Mouse (Mus musculus) left cerebral cortex, adult 18-20 months (tissue): Measurements from ENCODE around the gene Eif3i. TPM values are rescaled to one million over a fixed set of nuclear protein-coding genes. Genes with fewer than 3 reads are reported as not detected.

Experiments
- DNase-seq, 2 experiments: peaks; one replicate each; pipeline ENCODE4 v3.0.0; 2021 to 2022; ENCODE audit warnings: low spot score in 2 of 2, mixed read lengths in 1 of 2
- total RNA-seq, 2 experiments: library from RNA; stranded (reverse); gene quantifications; 2 replicates each; pipeline ENCODE4 v1.2.3; 2021

Eif3i gene
- total RNA-seq, 2 experiments from 2014 or later, result 124 to 128 TPM

DNA sequence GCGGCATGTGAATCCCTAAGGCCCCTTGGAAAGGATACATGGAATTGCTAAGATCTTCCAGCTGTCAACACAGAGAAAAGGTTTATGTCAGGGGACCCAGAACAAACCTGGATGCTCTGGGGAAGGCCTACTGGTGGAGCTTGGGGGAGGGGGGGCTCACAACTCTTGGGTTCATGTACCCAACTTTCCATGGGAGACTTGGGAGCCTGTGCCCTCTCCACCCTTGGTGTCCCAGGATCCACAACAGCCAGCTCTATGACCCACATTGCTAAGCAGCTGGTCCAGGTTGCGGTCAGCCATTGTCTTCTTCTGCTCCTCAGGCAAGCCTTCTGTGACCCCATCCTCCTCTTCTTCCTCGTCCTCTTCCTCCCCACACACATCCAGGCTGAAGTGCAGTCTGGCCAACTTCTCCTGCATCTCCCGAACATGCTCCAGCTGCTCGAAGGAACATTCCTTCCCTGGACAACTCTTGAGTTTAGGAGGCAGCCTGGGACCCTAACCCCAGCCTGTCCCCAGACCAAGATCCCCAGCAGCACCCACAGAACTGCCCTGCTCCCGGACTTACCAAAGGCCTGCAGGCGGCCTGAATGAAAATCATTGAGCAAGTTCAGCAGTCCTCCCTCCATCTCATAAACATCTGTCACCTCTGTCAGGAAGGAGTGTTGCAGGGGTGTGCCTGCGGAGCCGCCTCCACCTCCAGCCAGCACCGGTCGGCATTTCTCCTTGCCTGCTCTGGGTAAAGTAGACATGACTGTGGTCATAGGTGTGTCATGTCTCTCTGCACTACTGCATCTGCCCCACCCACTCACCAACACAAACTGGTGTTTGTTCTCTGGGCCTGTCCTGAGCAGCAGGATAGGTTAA lies 20.2 kb upstream of the Eif3i start:
- no peak for DNase-seq

DNA sequence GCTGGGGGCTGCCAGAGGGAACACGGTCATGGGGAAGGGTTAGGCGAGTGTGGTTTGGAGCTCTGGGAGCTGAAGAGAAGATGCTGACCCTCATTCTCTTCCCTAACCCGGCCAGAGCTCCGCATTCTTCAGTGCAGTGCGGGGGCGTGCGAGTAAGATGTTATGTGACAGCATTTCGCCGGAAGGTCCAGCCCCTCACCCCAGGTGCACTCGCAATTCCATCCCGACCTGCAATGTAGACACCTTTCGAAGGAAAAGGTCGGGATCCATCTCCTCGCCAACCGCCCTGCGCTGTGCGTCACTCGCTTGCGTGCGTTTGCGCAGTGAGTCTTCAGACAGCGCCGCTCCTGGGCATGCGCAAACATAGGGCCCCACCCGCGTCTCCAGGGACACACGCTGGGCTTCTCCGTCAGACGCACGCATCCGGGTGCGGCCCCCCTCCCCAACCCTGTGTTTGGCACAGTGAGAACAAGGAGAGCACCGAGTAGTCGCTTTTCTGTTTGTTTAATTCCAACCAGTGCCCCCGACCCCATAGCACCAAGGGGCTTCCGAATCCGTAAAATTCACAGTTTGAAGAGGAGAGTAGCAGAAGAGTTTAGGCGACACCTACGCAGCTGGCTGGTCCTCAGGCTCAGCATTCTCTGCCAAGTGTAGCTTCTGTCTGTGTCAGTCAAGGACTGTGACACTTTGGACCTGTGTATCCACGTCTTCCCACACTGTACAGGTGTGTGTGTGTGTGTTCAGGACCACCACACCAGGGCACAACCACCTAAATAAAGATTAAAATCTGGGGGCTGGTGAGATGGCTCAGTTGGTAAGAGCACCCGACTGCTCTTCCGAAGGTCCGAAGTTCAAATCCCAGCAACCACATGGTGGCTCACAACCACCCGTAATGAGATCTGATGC lies 18.6 kb upstream of the Eif3i start, which contains the start of gene Iqcc:
Iqcc (minus strand) TSS at position 314 of the 906 bp plus-strand sequence.
- DNase-seq, result peak; percentile 96 to 97

DNA sequence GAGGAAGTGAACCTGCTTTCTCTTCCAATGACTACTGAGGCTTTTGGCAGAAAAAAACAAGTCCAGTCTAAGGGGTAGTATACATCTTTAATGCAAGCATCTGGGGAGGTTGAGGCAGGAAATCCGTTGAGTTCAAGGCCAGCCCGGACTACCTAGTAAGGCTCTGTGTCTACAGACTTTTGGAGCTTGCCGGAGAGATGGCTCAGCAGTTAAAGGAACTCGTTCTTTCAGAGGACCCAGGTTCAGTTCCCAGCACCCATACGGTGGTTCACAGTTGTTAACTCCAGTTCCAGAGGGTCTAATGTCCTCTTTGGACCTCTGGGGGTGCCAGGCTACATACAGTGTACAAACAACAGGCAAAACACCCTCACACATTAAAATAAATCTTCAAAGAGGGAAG lies 17.6 kb upstream of the Eif3i start:
- DNase-seq, result no peak

DNA sequence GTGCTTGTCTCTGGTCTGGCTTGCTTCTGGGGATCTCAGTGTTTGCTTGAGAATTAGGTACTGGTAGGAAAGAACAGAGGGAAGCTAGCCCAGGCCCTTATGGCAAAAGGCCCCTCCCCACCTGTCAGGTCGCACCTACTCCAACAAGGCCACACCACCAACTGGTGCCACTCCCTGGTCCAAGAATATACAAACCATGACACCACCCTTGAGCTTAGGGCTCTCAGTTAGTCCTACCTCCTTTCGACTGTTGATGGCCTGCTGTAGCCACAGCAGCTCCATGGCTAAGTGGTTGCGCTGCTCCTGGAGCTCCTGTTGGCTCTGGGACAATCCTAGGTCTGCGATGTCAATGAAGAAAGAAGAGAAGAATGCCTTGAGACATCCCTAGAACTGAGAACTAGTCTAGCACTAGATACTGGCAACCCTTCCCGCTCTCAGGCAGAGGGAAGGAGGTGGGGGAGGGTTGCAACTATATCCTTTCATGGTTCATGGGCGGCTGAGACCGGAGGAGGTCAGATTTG lies 16.7 kb upstream of the Eif3i start:
- no peak for DNase-seq

DNA sequence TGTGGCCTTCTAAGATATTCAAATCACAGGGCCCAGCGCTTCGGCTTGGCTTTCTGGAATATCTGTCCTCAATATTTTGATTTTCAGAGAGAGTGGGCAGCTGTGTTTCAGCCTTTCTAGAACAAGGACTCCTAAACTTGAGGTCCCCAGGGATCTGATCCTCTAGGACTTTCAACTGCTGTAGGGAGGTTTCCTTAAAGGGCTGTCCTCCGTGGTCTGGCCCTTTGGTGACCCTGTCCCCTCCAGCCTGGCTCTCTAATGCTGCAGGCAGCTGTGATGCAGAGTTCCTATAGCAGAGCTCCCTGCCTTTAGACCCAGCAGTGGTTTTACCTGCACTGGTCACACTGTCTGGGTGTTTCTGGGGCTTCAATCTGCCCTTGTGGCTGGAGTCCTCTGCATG lies 16.2 kb upstream of the Eif3i start:
- no peak for DNase-seq

DNA sequence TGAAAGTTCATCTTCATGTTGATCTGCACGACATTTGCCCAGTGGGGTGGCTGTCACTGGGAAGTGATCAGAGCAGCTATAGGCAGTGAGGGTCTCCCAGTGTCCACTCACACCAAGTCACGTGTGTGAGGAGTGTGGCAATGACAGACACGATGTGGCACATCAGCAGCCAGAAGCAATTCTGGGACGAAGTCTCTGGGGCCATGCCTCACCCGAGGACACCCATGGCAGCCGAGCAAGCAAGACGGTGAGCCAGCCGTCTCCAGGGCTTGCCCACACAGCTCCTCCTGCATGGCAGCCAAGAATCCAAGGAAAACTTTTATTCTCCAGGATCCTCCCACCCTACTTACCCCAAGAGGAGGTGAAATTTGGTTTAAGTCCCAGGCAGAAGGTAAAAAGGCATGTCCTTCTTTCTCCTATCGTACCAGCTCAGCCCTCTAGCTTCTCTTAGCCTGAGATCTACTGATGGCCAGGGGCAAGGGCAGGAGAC lies 15.4 kb upstream of the Eif3i start:
- no peak for DNase-seq

GRCm38 (mm10) chr4:129614093-129614492 lies 13.6 kb upstream of the Eif3i start, which contains the start of gene Dcdc2b:
Dcdc2b (minus strand) TSS chr4:129614257.
- DNase-seq, result no peak

- DNase-seq, result no peak
Observed at GRCm38 (mm10) chr4:129610472-129610871, 10.0 kb upstream of the Eif3i start.

- DNase-seq, result no peak
Observed at GRCm38 (mm10) chr4:129610026-129610425, 9.6 kb upstream of the Eif3i start.

GRCm38 (mm10) chr4:129609139-129609631 lies 8.7 kb upstream of the Eif3i start:
- DNase-seq, result no peak

DNA sequence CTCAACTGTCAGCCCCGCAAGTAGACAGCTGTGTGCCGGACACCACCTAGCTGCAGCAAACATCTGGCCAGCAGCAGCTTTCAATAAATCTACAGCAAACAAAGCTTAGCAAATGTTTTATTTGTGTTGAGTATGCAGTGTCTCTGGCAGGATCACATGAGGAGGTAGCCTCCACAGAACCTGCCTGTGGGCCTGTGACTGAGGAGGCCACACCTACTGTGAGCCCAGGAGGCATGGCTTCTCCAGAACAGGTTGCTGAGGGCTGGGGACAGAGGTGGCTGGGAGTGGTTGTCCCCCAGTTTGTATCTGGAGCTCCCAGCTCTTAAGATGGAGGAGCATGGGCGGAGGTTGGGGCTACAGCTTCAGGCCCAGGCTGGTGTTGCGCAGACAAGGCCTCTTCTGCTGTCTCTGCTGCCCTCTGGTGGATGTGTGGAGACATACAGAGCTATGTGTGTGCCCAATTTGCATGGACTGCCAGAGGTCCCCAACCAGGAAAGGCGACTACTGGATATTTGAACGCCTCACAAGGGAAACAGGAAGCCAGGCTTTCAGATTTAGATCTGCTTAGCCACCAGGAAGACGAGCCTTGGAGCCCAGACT lies 8.1 kb upstream of the Eif3i start:
- peak; percentile 83 to 85 for DNase-seq

GRCm38 (mm10) chr4:129588865-129589264 lies 11.6 kb downstream of the Eif3i start:
- DNase-seq, result no peak

GRCm38 (mm10) chr4:129586943-129587342 lies 13.5 kb downstream of the Eif3i start:
- DNase-seq, result no peak

- DNase-seq, result no peak
Observed at GRCm38 (mm10) chr4:129585773-129586172, 14.7 kb downstream of the Eif3i start.

DNA sequence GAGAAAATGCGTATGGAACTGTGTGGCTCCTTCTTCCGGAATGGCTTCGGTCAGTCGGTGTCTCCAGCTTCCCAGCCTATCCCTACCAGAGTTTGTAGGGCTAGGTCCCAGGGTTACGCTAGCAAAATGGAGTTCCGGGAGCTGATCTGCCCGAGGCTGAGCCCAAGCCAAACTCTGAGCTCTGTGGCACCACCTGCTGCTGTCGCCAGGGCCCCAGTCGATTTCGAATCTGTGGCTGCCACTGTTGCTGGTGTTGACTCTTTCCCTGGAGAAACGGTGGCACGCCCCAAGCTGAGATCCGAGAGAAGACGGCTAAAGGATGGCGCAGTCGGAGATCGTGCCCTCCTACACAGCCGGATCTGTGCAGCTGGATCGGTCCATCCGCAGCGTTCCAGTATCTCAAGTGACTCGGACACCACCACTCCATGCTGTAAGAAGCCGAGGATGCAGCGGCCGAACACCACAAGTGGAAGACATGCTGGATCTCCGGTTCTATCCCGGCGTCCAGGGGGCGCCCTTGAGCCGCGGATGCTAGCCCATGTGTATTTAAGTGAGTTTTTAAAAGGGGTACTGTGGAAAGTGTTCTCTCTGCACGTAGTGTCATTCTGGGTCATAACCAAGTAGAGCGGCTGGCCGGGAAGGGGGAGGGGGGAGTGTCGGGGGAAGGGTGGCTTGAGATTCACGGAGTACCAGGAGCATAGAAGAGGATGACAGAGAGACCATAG lies 15.4 kb downstream of the Eif3i start:
- peak; percentile 79 to 80 for DNase-seq

DNA sequence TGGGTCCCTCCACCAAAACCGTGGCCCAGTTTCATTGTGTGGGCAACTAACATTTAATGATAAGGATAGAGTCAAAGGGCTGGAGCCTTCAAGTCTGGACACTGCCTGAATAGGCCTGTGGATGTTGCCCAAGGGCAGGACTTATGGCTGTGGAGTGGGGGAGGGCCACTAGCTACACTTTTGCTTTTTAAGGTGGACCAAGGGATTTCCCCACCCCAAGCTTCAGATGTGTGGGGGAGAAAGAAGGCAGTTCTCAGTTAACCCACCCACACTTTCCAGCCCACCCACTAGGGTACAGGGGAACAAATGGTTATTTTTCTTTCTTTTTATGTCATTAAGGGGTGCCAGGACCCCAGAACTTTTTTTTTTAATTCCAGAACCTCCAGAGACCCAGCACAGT lies 16.1 kb downstream of the Eif3i start:
- no peak for DNase-seq

DNA sequence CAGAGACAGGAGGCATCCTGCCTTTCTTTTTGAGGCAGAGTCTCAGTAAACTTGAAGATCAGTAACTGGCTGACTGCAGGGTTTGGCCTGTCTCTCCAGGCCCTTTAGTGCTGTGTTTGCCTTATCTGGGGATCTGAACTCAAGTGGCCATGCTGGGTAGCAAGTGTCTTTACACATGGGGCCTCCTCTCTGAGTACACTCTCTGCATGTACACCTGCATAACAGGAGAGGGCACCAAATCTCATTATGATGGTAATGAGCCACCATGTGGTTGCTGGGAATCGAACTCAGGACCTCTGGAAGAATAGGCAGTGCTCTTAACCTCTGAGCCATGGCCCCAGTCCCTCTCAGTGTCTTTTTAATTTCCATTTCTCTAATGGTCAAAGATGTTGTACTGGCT lies 18.2 kb downstream of the Eif3i start:
- no peak for DNase-seq

GRCm38 (mm10) chr4:129580347-129580746 lies 20.1 kb downstream of the Eif3i start:
- no peak for DNase-seq

- DNase-seq, result no peak
Observed at GRCm38 (mm10) chr4:129578466-129578865, 22.0 kb downstream of the Eif3i start, which contains the start of gene Fam167b. Fam167b (minus strand) TSS chr4:129578549.

- no peak for DNase-seq
Observed at GRCm38 (mm10) chr4:129577688-129578087, 22.8 kb downstream of the Eif3i start.
